Mouse (Mus musculus) midbrain, postnatal 0 days (tissue): ENCODE results near the gene Hacd2. TPM values are rescaled to one million over a fixed set of nuclear protein-coding genes. Genes with fewer than 3 reads are reported as not detected.
A peak's percentile ranks its signal among the peaks of the same experiment; 100 is the strongest.

Source experiments
- ATAC-seq: fragments of 200-750 bp; cut with Nextera tagmentation; 2 replicates; pipeline ENCODE4 v1.8.0; 2017; ENCODE audit warnings: moderate number of reproducible peaks, mild to moderate bottlenecking, moderate TSS enrichment, moderate library complexity; ENCODE audit not compliant: low FRiP score
- DNase-seq: peaks from one replicate; pipeline ENCODE4 v3.0.0-alpha.2; 2015; ENCODE audit warnings: low spot score
- H3K27ac ChIP-seq: fragments of 300-500 bp; sonication (generic); 2 replicates; pipeline ENCODE4 v1.5.1; 2014; ENCODE audit warnings: low read depth, mild to moderate bottlenecking, low read length, mixed read lengths
- H3K27me3 ChIP-seq: fragments of 300-500 bp; sonication (generic); 2 replicates; pipeline ENCODE4 v1.6.1; 2014; ENCODE audit warnings: low read length, control low read depth, mixed read lengths; ENCODE audit not compliant: insufficient read depth
- H3K36me3 ChIP-seq: fragments of 300-500 bp; sonication (generic); 2 replicates; pipeline ENCODE4 v1.6.1; 2014; ENCODE audit warnings: low read length, control low read depth, mixed read lengths; ENCODE audit not compliant: insufficient read depth
- H3K4me1 ChIP-seq: fragments of 300-500 bp; sonication (generic); 2 replicates; pipeline ENCODE4 v1.6.1; 2014; ENCODE audit warnings: mild to moderate bottlenecking, control low read depth, antibody characterized with exemption, low read length, mixed read lengths; ENCODE audit not compliant: insufficient read depth
- H3K4me2 ChIP-seq: fragments of 300-500 bp; sonication (generic); 2 replicates; pipeline ENCODE4 v1.6.1; 2014; ENCODE audit warnings: low read depth, mild to moderate bottlenecking, low read length, mixed read lengths; ENCODE audit not compliant: poor library complexity, severe bottlenecking
- H3K4me3 ChIP-seq: fragments of 300-500 bp; sonication (generic); 2 replicates; pipeline ENCODE4 v1.5.1; 2014; ENCODE audit warnings: low read depth, mild to moderate bottlenecking, low read length, moderate library complexity
- H3K9ac ChIP-seq: fragments of 300-500 bp; sonication (generic); replicated peaks from 2 replicates; pipeline ENCODE4 v1.6.1; 2014; ENCODE audit warnings: mild to moderate bottlenecking, low read length, moderate library complexity, mixed read lengths; ENCODE audit not compliant: poor library complexity, severe bottlenecking
- H3K9me3 ChIP-seq: fragments of 300-500 bp; sonication (generic); 2 replicates; pipeline ENCODE4 v1.6.1; 2016; ENCODE audit warnings: low read length, control low read depth
- CTCF ChIP-seq: IDR thresholded peaks from 2 replicates; pipeline ENCODE4 v1.5.1; 2016; ENCODE audit warnings: antibody characterized with exemption, mild to moderate bottlenecking
- WGBS: fragments of 180-500 bp; shearing (Covaris S2); extraction: QIAGEN DNeasy Blood & Tissue Kit; methylation state at CpG from one replicate; pipeline ENCODE4 v1.1.7; 2014; 5-methylcytosine and 5-hydroxymethylcytosine counted together
- polyA plus RNA-seq: library from polyadenylated mRNA; unstranded; fragments of >200 nt; fragmentation: Nextera tagmentation; extraction: Ambion mirVana; gene quantifications from 2 replicates; pipeline ENCODE4 v1.2.1, GENCODE M21; 2015
- total RNA-seq: library from RNA; depleted of rRNA; stranded (reverse); fragments of >200 nt; gene quantifications from 2 replicates; pipeline ENCODE4 v1.2.3, GENCODE M21; 2014

Gene Hacd2
- total and polyA plus RNA-seq, 2 experiments from 2014 or later = 28.4 to 49.4 TPM

GRCm38 (mm10) chr16:35065724-35066123 is 43.5 kb downstream of the Hacd2 start:
- no peak for ATAC-seq
- no peaks in the 10 kb centered on the region for H3K36me3 ChIP-seq

GRCm38 (mm10) chr16:35067095-35067494 is 44.9 kb downstream of the Hacd2 start:
- ATAC-seq (no peak), DNase-seq (peak; percentile 9)
- Histone ChIP-seq H3K4me1 (no peaks in the 10 kb centered on the region), H3K4me3 (no peak overlapping the region), H3K9ac (no peak overlapping the region), H3K27me3 (no peaks in the 10 kb centered on the region), H3K36me3 (no peaks in the 10 kb centered on the region), H3K9me3 (no peaks in the 10 kb centered on the region), H3K4me2 (no peak overlapping the region), H3K27ac (no peak overlapping the region)
- 64% methylated on average over 8 of the region's 8 CpGs for WGBS
- TF ChIP-seq CTCF = no peak

More at GRCm38 (mm10) chr16:35065724-35066123, 43.5 kb downstream of the Hacd2 start:
- no peaks in the 10 kb centered on the region for H3K9me3 ChIP-seq
- TF ChIP-seq CTCF = no peak
- H3K4me3 ChIP-seq = no peak overlapping the region
- peak; percentile 11 for DNase-seq
- no peak overlapping the region for H3K4me2 ChIP-seq
- no peak overlapping the region for H3K9ac ChIP-seq
- H3K27me3 ChIP-seq = no peaks in the 10 kb centered on the region
- no peak overlapping the region for H3K27ac ChIP-seq
- no peaks in the 10 kb centered on the region for H3K4me1 ChIP-seq
- WGBS = 54% methylated on average over 6 of the region's 6 CpGs

- Histone ChIP-seq H3K27ac (no peak overlapping the region), H3K27me3 (no peaks in the 10 kb centered on the region), H3K9me3 (no peaks in the 10 kb centered on the region), H3K4me1 (no peaks in the 10 kb centered on the region), H3K9ac (no peak overlapping the region), H3K36me3 (no peaks in the 10 kb centered on the region), H3K4me3 (no peak overlapping the region), H3K4me2 (no peak overlapping the region)
- DNase-seq = no peak
- ATAC-seq = no peak
- 87% methylated on average over 3 of the region's 3 CpGs for whole genome bisulfite sequencing
- no peak for TF ChIP-seq CTCF
Observed at GRCm38 (mm10) chr16:35067631-35068030, 45.4 kb downstream of the Hacd2 start.

- no peak for DNase-seq
- H3K9ac ChIP-seq = no peak overlapping the region
- no peak overlapping the region for H3K27ac ChIP-seq
- no peak for ATAC-seq
- H3K9me3 ChIP-seq = no peaks in the 10 kb centered on the region
- TF ChIP-seq CTCF = no peak
- no peak overlapping the region for H3K4me3 ChIP-seq
- no peaks in the 10 kb centered on the region for H3K36me3 ChIP-seq
- no peak overlapping the region for H3K4me2 ChIP-seq
- 90% methylated on average over 4 of the region's 4 CpGs for WGBS
- no peaks in the 10 kb centered on the region for H3K27me3 ChIP-seq
- no peaks in the 10 kb centered on the region for H3K4me1 ChIP-seq
Observed at GRCm38 (mm10) chr16:35068886-35069285, 46.7 kb downstream of the Hacd2 start.

- no peak overlapping the region for H3K4me3 ChIP-seq
- H3K36me3 ChIP-seq = no peaks in the 10 kb centered on the region; the same call in 1 of the 2 replicates
- H3K9ac ChIP-seq = no peak overlapping the region
- no peak overlapping the region for H3K4me2 ChIP-seq
- H3K27me3 ChIP-seq = no peaks in the 10 kb centered on the region
- no peak overlapping the region for H3K27ac ChIP-seq
- ATAC-seq (no peak), DNase-seq (no peak)
- no peak for TF ChIP-seq CTCF
- no peaks in the 10 kb centered on the region for H3K4me1 ChIP-seq
- no peaks in the 10 kb centered on the region for H3K9me3 ChIP-seq
Observed at GRCm38 (mm10) chr16:35074436-35074835, 52.2 kb downstream of the Hacd2 start.

GRCm38 (mm10) chr16:35075643-35076042 is 53.4 kb downstream of the Hacd2 start:
- Histone ChIP-seq H3K36me3 (no peaks in the 10 kb centered on the region; the same call in 1 of the 2 replicates), H3K27ac (no peak overlapping the region), H3K4me2 (no peak overlapping the region), H3K9ac (no peak overlapping the region), H3K27me3 (no peaks in the 10 kb centered on the region), H3K9me3 (no peaks in the 10 kb centered on the region), H3K4me1 (no peaks in the 10 kb centered on the region), H3K4me3 (no peak overlapping the region)
- 91% methylated on average over 3 of the region's 3 CpGs for WGBS
- ATAC-seq = no peak
- no peak for DNase-seq
- no peak for TF ChIP-seq CTCF
